Mouse (Mus musculus): ENCODE results near the gene B4galnt1. TPM values are rescaled to one million over a fixed set of nuclear protein-coding genes. Genes with fewer than 3 reads are reported as not detected.
A peak's percentile ranks its signal among the peaks of the same experiment; 100 is the strongest.
"Not testable (repeated sequence)": the region's sequence is repeated elsewhere in the genome, so short reads cannot be mapped to it uniquely, and the experiment has no call there.

Gene B4galnt1
- polyA plus RNA-seq, 1 experiment, result 6.2 TPM

GRCm38 (mm10) chr10:127189116-127189650 is 24.2 kb downstream of the B4galnt1 start:
- DNase-seq (ENCODE audit: low spot score), result no peak

DNA sequence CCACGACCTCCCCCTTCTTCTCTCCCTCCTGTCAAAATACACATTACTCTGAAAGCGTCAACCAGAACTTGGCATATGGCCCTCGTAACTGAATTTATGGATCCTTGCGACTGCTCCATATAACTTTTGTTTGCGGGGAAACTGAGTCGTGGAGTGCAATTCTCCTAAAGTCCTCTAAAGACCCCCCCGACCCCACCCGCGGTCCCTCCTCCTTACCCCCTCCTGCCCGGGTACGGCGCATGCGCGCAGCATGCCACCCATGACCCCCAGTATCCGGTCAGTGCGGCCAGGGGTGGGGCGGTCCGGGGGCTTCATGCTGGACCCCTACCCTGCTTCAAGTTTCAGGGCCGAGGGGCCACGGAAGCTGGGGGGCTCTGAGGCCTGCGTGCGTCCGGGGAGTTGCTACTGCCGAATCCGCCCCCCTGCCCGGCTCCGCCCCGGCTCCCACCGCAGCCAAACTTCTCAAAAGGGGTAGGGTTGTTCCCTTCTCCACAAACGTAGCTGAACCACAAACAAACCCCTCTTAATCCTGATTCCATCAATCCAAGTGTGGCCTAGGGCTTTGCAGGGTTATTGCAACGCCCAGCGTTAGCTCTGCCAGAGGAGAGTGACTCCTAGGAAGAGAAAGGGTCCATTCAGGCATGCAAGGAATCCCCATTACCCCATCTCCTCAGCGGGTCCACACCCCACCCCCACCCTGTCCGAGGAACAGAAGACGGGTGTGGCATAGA is 24.8 kb downstream of the B4galnt1 start, which contains the start of gene Arhgef25:
Arhgef25 (minus strand) TSS at position 433 of the 731 bp plus-strand sequence.
- peak; percentile 60 for DNase-seq (ENCODE audit: low spot score)

GRCm38 (mm10) chr10:127190398-127191190 is 25.6 kb downstream of the B4galnt1 start:
- no peak for DNase-seq (ENCODE audit: low spot score)

GRCm38 (mm10) chr10:127191191-127192056 is 26.4 kb downstream of the B4galnt1 start:
- no peak for DNase-seq (ENCODE audit: low spot score)

- DNase-seq (ENCODE audit: low spot score), result not testable (repeated sequence)
Observed at GRCm38 (mm10) chr10:127192057-127192328, 27.0 kb downstream of the B4galnt1 start.

DNA sequence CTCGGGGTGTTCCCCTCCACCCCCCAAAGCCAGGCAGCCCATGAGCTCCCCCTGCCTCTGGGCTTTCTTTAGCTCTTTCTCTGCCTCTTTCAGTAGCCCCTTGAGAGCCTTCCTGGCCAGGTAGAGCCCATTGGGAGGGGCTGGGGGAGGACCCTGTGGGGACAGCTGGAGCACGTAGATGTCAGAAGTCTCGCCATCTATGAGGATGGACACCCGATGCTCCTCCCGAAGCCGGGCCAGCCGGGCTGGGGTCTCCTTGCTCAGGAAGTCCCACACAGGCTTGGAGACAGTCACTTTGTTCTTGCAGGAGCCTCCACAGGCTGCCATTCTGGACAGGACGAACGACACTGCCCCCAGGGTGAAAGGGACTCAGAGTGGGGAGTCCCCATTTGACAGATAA is 28.0 kb downstream of the B4galnt1 start:
- DNase-seq (ENCODE audit: low spot score), result no peak

- peak; percentile 41 for DNase-seq (ENCODE audit: low spot score)
Observed at GRCm38 (mm10) chr10:127194428-127195327, 29.7 kb downstream of the B4galnt1 start.

GRCm38 (mm10) chr10:127195328-127196129 is 30.5 kb downstream of the B4galnt1 start, which contains the start of gene Dtx3:
Dtx3 (minus strand) TSS chr10:127195728.
- no peak for DNase-seq (ENCODE audit: low spot score)

- DNase-seq (ENCODE audit: low spot score), result no peak
Observed at GRCm38 (mm10) chr10:127196392-127196791, 31.4 kb downstream of the B4galnt1 start.

GRCm38 (mm10) chr10:127197104-127197503 is 32.1 kb downstream of the B4galnt1 start:
- DNase-seq (ENCODE audit: low spot score), result no peak

DNA sequence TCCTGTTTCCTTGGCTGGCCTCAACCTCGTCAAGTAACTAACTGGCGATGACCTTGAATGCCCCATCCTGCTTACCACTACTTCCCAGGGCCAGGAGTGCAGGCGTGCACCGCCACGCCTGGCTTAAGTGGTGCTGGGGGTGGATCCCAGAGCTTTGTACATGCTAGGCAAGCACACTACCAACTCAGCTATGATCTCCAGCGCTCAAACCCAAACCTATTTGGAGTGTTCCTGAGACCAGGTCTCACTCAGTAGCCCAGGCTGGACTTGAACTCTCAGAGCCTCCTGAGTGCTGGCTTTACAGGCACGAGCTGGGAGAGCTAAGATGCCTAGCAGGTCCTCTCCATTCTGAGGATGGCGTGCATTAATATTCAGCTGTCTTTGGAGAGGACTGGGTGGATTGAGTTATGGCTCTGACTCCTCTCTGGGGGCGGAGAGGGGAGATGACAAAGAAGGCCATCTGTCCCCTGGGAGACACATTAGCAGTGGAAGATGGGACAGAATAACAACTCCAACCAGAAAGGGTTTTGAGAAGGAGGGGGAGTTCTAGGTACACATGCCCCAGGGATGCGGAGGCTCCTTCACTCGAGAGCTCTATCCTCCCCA is 32.6 kb downstream of the B4galnt1 start:
- no peak for DNase-seq (ENCODE audit: low spot score)

GRCm38 (mm10) chr10:127198492-127198891 is 33.5 kb downstream of the B4galnt1 start:
- no peak for DNase-seq (ENCODE audit: low spot score)

- DNase-seq (ENCODE audit: low spot score), result no peak
Observed at GRCm38 (mm10) chr10:127199068-127199467, 34.0 kb downstream of the B4galnt1 start.

DNA sequence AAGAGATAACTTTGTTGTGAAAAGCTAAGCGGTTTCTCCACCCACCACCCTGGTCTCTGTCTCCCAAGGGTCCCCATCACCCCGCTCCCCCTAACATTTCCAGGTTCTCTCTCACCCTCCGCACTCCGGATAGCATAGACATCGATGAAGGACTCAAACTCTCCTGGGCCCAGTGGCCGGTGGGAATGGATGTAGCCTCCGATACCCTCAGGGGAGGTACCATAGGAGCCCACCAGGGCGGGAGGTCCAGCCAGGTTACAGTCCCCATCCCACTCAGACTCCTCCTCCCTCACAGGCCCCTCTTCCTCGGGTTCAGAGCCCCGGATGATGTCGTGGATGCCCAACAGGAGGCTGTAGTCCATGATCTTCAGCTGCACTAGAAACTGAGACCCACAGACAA is 34.4 kb downstream of the B4galnt1 start:
- DNase-seq (ENCODE audit: low spot score), result no peak

- DNase-seq (ENCODE audit: low spot score), result no peak
Observed at GRCm38 (mm10) chr10:127200279-127200678, 35.3 kb downstream of the B4galnt1 start.

DNA sequence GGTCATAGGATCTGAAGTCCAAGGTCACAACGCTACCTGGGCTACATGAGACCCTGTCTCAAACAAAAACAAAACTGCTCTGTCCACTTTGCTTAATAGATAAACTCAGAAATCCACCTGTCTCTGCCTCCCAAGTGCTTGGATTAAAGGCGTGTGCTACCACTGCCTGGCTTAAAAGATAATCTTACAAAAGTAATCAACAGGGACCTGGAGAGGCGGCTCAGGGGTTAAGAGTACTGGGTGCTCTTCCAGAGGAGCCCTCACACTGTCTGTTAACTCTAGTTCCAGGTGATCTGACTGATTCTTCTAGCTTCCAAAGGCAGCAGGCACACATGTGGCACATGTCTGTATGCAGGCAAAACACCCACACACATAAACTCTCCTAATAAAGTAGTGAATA is 38.1 kb downstream of the B4galnt1 start:
- no peak for DNase-seq (ENCODE audit: low spot score)

DNA sequence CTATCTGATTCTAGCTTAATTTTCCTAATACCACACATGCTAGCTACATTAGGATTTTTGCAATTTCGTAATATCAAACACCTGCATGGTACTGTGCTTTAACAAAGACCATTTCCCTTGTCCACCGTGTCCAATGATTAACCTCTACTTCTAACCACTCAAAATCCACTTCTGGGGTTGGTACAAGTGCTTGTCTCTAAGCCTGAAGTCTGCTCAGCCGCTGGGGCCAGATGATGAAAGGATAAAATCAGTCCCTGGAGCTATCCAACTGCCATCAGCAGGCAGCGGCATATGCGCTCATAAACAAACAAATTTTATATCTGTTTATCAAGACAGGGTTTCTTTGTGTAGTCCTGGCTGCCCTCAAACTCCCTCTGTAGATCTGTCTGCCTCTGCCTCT is 39.6 kb downstream of the B4galnt1 start:
- no peak for DNase-seq (ENCODE audit: low spot score)

DNA sequence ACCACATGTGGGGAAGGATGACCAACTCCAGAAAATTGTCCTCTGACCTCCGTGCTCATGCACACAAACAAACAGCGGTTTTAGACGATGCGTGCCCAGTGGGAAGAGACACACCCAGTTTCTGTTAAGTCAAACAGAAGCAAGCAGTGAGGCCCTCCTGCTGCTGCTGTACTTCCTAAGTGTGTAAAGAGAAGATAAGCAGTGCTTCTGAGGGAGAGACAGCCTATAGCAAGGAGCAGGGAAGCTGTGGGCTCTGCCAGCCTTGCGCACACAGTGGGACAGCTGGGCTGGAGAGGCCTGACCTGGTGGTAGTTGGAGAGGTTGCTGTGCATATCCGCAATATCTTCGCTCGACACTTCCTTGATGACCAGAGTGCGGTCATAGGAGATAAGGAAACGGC is 40.3 kb downstream of the B4galnt1 start:
- DNase-seq (ENCODE audit: low spot score), result no peak

DNA sequence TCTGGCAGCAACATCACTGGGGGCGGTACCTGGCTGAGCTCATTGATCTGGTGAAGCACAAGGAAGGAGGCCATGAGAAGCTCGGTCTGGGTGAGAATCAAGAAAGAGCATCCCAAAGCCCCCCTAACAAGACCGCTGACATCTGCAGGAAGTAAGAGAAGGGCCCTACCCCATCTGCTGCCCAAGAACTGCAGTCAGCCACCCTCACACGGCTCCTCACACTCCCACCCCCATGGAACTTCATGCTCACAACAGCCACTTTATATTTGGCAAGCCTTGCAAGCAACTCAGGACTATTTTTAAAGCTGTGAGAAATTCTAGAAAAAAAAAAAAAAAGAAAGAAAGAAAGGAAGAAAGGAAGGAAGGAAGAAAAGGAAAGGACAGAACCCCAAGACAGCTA is 43.9 kb downstream of the B4galnt1 start:
- no peak for DNase-seq (ENCODE audit: low spot score)
